Mouse (Mus musculus) gastrocnemius, postnatal 14 days (tissue): ENCODE data around the gene Rai2. TPM values are rescaled to one million over a fixed set of nuclear protein-coding genes. Genes with fewer than 3 reads are reported as not detected.

Experiments used
- DNase-seq: peaks from one replicate; pipeline ENCODE4 v3.0.0; 2021; ENCODE audit warnings: mixed read lengths
- intact Hi-C: fragments of 180-260 bp; cut with DNase I; formaldehyde crosslinking; loops from one replicate; pipeline ENCODE4 v1.15.1; 2025; ENCODE audit warnings: low total_unique reads
- long read RNA-seq, 2 experiments: library from polyadenylated mRNA; stranded (forward); transcript quantifications; one replicate each; pipeline ENCODE4 v2.0.0; 2021
- total RNA-seq, 2 experiments: library from RNA; stranded (reverse); gene quantifications; 2 replicates each; pipeline ENCODE4 v1.2.3; 2021

The Rai2 gene
- 10 to 100 TPM; 12.5 to 26.1 TPM for total RNA-seq
- long read RNA-seq, experiment 1, transcript Rai2-201 (2 exons, 2,204 nt) = major isoform, 7 of 11 reads
- long read RNA-seq, experiment 1, partial matches to known transcripts = 3 of 11 reads
- long read RNA-seq, experiment 1, other reads (novel, unspliced or antisense) = 1 of 11 reads
- long read RNA-seq, experiment 2, transcript Rai2-201 (2 exons, 2,204 nt) = major isoform, 15 of 23 reads
- long read RNA-seq, experiment 2, partial matches to known transcripts = 4 of 23 reads
- long read RNA-seq, experiment 2, other reads (novel, unspliced or antisense) = 0 of 23 reads

DNA sequence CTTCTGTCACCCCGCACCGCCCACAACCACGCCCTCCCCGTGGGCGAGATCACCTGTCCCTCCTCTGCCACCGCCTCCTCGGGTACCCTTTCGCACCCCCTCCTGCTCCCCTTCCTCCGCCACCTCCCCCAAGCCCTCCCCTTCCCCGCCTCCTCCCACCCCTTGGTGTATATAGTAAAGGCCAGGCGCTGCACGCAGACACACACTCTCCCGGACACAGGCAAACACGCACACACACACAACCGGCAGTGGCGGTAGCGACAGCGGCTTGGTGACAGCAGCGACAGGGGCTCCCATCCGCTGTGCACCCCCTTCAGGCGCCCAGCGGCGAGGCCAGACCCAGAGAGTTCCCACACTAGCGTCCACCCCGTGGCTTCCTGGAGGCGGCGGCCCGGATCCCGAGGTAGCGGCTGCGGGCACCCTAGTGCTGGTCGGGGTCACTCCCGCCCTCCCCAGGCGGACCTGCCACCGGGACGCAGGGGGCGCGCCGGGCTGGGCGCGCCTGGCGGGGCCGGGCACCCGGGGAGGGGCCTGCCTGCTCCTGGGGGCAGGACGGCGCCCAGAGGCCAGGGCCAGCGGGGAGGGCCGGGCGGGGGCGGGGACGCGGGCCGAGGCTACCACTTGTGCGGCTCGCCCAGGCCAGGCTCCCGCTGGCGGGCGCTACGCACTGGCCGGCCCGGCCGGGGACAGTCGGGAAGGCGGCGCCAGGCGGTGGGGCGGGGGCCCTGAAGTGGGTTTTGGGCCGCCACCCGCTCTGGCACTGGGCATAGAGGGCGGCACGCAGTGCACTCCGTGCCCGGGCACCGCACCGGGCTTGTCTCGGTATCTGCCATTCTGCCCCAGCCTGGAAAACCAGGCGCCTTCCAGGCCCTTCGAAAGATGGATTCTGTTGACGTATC lies at the start of gene Rai2:
Gene Rai2 (plus strand): TSS at position 205 of the 899 bp plus-strand sequence.
- intact Hi-C loops = no loop called here
- DNase-seq = peak; percentile 38

DNA sequence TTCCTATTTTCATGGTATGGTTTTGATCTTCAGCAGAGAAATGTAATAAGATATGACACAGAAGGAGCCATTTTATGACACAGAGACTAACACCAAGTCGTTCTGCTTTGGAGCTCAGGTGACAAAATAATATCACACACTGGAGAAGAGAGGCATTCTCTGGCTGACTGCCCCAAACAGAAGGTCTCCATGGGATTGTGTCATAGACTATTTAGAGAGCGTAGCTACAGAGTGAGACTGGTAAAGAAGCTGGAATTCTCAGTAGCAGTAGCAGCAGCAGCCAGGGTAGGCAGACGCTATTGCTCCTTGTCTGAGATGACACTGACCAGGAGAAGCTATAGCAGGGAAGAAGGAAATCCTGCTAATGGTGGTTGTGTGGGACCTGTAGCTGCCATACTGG lies 27.5 kb upstream of the Rai2 start:
- DNase-seq = peak; percentile 23
- intact Hi-C loops = no loop called here

DNA sequence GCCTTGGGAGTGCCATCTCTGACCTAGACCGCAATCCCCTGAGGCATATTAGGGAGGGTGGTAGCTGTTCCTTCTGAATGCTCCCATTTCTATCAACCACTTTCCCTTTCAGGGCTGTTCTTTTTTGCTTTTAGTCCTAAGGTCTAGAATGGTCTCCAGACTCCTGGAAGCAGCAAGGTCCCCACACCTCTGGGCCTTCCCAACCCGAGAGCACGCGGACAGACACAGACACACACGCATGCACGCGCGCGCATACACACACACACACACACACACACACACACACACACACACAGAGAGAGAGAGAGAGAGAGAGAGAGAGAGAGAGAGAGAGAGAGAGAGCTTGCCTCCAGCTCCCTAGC lies 385 bp upstream of the Rai2 start:
- DNase-seq = no peak
- intact Hi-C loops = no loop called here

DNA sequence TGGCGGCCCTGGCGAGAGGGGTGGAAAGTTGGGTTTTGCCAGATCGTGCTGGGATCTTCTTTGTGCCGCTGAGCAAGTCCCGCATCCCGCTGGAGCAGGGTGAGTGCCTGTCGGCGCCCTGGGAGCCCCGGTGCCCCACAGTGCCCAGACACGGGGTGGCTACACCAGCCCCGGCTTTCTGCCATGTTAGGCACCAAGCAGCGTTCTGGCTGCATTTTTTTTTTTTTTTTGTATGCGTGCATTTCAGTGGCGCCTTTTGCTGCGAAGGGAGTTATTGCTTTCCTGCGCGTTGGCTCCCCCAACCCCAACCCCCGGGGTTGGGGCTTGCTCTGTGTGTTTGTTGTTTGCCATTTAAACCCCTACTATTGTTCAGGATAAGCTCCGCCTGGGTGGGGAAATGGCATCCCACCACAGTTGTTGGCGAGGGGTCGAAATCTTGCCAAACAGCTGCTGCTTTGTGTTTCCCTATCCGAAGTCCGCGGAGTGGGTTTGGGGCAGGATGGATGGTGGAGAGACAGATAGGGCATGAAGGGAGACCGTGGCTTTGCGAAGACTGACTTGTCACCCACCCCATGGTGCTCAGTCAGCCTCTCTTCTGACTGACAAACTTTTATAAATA lies 1.0 kb downstream of the Rai2 start:
- DNase-seq = peak; percentile 15

DNA sequence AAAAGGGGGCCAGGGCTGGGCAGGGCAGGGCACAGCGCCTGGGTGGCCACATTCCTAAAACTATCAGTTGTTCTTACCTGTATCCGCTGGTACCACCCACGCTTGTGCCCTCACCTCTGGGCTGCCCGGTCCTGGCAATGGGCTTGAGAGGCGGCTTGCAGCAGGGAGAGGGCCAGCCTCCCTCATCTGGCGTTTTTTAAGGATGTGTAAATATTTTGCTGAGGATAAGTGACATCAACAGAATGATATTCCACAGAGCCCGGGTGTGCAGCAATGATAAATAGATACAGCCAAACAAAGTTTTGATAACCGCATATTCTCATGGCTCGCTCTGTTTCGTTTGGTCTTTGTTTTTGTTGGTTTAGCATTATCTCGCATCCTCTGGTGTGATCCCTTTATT lies 1.7 kb downstream of the Rai2 start:
- intact Hi-C loops = no loop called here
- no peak for DNase-seq

More for the DNA sequence above, 1.0 kb downstream of the Rai2 start:
- intact Hi-C loops = no loop called here

DNA sequence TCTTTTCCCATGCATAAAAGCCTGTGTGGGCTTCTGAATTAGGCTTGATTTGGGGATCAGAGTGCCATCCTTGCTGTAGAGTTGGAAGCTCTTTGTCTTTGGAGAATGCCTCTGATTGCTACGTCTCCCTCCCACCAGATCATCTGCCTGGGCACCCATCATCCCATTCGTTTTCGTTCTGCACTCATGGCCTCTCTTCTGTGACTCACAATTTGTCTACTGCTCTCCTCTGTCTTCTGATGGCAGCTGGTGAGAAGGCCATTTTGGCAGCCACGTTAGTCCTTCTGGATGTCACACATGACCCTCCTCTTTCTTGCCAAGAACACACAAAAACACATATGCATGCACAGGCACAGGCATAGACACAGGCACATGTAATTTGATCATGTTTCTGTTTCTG lies 4.2 kb downstream of the Rai2 start:
- DNase-seq = no peak
- intact Hi-C loops = no loop called here

DNA sequence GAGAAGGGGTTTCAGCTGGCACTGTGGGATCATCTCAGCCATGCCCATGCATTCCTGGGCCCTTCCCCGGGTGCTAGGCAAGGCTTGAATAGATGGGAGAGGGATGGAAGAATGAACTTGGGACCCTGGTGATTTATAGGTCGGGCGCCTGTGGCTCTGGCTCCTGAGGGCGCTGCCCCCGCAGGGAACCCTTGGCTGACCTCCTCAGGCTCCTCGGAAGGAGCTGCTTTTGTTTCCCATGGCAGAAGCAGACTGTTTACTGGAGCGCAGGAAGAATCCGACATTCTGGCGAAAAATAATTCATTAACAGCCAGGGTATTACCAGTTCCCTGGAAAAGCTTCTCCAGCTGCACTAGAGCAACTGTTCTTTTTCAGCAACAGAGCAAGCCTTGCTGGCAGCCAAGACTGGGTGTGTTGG lies 6.5 kb downstream of the Rai2 start:
- intact Hi-C loops = no loop called here
- DNase-seq = no peak

DNA sequence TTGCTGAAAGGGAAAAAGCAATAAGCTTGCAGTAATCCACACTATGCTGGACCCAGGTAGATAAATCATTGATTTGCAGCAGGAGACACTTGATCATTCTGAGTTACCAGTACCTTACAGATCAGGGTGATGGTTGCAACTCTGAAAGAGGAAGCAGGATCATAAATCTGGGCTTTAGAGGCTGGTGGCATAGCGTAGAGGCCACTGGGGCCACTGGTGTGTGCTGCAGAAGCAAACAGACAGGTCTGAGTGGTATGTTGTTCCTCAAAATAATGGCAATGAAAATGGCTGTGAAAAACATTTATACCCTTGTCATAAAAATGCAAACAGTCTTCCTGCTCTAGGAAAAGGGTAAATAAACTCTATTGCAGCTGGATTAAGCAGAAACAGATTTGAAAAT lies 9.4 kb downstream of the Rai2 start:
- no peak for DNase-seq
- intact Hi-C loops = no loop called here

DNA sequence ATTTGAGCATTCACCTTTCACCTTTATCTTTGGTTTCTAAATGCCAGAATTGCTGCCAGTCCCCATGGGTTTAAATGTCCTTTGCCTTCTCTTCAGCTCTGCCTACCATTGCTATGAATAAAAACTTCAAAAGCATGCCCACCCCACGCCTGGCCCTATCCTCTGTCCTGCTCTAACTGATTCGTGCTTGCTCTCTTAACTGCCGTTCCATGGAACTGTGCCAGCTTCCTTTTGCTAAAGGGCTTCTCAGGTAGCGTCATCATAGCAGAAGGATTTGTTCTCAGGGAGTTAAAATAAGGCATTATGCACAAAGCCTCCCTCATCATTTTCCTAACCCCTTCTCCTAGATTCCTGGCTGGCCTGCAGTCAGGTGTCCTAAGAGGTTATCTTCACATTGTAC lies 11.6 kb downstream of the Rai2 start:
- intact Hi-C loops = no loop called here
- DNase-seq = no peak

DNA sequence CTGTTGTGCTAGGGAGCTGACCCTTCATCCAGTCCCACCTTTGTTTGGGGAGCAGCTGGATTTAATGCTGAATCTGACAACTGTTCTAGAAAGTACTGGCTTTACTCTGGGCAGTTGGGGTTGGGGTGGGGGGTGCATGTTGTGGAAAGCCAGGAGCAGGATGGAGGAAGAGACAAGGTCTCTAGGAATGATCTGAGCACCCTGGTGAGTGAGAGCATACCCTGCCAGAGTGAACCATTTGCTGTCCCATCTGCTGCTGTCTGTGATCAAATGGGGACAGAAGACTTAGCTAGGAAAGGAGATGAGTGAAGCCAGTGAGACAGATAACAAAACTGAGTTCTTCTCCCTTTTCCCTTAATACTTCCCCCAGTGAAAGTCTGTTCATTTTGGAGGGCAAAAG lies 13.2 kb downstream of the Rai2 start:
- intact Hi-C loops = no loop called here
- no peak for DNase-seq

DNA sequence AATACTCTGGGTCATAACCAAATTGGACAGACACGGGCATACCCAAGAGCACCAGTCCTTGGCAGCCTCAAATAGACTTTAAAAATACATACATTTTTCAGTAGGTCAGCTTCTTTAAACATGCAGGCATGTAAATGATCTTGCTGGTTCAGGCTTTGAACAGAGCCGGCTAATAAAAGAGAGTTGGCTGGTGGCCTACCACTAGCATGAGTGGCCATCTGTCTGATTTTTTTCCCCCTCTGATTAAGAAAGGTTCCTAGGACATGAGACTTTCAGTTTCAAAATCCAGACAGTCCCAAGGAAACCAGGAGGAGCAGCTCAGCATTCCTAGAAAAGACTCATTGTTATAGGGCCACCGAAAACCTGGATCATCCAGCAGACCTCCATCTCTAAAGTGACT lies 15.0 kb downstream of the Rai2 start:
- intact Hi-C loops = no loop called here
- no peak for DNase-seq

DNA sequence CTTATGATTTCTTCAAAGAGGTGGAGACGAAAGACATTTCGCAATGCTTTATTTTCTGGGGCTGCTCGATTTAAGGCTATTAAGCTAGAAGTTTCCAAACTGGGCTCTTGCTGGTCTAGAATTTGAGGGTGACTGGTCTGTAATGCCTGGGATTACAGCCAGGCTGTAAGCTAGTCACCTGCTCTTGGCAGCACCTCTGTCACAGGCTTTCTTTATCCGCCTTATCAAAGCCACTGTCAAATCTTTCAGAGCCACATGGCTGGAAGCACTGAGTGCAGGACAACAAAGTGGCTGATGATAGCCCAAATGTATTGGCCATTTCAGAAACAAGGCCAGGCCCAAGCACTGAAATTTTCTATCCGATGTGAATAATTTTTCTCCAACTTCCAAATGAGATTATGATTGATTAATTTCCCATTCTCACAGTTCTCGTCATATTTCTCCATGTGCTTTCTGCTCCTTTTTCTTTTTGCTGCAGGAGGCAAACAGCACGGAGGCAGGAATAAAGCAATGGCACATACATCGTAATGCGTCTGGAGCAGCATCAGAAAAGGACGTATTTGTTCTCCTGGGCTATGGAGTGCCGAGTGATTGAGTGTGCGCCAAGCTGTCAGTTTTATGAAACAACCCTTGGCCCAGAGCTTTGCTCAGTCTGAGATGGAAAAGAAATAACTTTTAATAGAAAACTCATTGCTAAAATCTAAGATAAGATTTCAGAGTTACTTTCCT lies 16.9 kb downstream of the Rai2 start:
- intact Hi-C loops = no loop called here
- no peak for DNase-seq

DNA sequence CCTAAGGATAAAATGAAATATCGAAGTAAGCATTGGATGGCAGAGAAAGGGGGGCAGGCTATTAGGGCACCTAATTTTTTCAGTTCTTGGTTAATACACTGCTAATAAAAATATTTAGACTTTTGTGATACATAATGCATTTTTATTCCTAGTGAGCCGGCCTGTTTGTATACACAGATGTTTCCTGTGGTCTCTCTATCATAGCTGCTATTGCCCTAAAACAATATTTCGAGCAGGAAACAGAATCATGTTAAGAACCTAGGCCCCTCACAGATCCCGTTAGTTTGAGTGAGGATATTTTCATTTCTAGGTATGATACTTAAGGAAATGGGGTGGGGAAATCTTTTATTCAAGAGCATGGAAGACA lies 17.4 kb downstream of the Rai2 start:
- intact Hi-C loops = no loop called here

DNA sequence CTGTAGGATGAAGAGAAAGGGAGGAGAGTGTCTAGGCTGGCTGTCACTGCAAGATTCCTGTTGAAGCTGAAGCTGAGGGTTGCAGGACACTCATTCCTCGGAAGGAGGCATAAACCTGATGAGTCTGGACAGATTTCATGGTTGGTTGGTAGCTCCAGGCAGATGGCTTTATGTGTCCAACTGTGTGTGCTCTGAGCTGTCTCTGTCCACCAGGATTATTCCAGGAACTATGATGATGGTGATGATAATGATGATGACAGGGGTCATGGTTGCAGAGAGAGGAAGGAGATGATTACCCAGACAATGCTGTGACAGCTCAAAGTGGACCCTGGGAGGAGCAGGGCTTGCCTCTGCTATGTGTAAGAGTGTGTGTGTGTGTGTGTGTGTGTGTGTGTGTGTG lies 22.5 kb downstream of the Rai2 start:
- no peak for DNase-seq
- intact Hi-C loops = no loop called here

More for the DNA sequence above, 17.4 kb downstream of the Rai2 start:
- DNase-seq = no peak

DNA sequence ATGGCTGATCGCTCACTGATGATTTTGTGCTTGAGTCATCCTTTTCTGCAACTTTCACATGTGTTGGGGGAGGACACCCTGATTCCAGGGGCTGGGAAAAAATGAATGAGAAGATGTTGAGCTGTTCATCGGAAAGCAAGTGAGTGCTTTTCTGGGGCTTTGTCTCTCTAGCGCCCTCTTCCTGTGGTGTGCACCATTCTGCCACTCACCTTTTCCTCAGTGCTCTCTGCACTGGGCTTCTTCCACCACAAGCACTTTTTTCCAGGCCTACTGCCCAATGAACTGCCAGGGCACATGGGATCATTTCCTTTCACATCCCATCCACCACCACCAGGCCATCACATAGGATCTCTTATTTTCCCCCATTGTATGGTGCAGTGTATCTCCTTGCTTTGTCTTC lies 26.2 kb downstream of the Rai2 start:
- intact Hi-C loops = no loop called here
- no peak for DNase-seq

DNA sequence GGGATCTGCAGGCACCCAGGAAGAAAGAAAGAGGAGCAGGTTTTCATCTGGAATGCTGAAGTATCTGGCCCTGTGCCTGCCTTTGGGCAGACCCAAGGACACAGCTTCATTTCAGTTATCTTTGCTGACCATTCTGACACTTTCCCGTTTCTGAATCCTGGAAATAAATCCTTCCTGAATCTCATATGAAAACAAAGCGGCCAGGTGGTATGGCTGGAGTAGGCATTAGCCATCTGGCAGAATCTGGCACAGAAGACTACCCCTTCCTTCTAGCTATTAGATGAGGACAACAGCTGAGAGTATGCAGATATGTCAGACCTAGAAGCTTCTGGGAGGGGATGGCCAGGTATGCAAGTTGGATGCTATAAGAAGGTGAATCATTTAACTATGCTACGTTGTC lies 28.4 kb downstream of the Rai2 start:
- no peak for DNase-seq
- intact Hi-C loops = no loop called here

DNA sequence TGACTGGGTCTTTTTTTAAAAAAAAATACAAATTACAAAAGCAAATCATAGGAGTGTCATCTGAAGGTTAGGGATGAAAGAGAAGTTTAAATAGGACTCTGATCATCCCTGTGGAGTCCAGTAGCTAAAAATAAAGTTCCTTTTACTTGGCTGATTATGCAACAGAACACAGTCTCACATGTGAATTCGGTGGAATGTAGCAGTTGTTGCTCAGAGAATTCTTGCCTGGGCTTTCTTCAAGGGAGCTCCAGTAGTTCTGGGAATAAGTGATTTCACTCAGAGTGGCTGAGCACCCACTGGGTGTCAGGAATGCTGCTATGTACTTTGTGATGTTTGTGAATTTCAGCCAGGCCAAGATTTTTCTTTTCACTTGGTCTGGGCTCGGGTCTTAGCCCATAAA lies 30.5 kb downstream of the Rai2 start:
- intact Hi-C loops = no loop called here

DNA sequence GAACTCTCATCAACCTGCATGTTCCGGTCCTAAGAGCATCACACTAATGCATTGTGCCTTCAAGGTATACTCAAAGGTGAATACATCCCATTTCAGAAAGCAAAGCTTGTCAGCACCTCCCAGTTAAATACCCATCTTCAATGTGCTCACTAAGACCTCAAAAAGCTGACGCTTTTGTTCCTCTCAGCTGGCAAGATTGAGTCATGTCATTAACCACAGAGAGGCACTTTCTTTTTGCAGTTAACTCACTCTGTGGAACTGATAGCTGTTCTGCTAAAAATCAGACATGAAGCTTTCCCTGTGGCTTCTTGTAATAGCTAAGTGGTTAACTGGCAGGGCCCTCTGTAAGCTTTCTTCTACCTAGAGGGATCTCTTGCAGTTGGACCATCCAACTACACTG lies 36.6 kb downstream of the Rai2 start:
- DNase-seq = no peak
- intact Hi-C loops = no loop called here

More for the DNA sequence above, 30.5 kb downstream of the Rai2 start:
- no peak for DNase-seq

DNA sequence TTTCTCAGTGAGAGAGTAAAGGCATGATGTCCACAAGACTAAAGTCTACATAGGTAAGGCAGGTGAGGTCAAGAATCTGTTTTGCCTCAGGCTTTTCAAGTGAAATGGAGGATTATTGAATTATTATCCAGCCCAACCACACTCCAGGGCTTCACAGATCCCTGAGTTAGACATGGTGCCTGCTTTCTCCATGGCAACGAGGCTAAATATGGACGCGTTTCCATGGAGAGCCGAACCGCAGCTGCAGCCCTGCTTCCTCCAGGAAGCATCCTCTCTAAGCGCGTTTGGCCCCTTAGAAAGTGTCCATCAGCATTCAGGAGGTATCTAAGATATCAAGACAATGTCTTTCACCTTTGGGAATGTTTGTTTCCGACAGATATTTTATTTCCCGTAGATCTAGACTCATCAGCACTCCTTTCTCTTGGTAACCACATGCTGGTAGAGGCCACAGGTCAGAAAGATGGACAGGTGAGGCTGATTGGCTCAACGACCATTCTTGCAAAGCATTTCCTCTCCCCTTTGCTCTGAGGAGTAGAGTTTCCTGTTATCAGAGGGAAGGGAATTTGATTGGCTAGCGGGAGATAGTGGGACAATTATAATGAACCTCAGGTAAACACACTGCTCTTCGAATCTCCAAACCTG lies 59.6 kb downstream of the Rai2 start:
- no peak for DNase-seq
- intact Hi-C loops = no loop called here
